10 mouse cellular contexts compared by ENCODE assay signal in genomic region chr7:80715306-80715705, GRCm38 (mm10). TPM values are rescaled to one million over a fixed set of nuclear protein-coding genes. Genes with fewer than 3 reads are reported as not detected.
DNase-seq lines count a peak whose midpoint lies in the region; ATAC-seq and TF ChIP-seq lines count a peak whose summit lies in the region.
"Had no signal": no experiment of that assay in that cellular context is flagged by ENCODE, and none has a peak within 500 bp of the region (broad histone marks: within the 10 kb centered on the region; RNA-seq: fewer than 3 reads in every experiment).

No protein-coding gene starts in this region.

- DNase-seq in adrenal gland, postnatal 25 days: peak; percentile 45
- no peak for DNase-seq in adrenal gland, adult 8-10 months
- DNase-seq in 3134 (ENCODE audit: extremely low read depth, insufficient read length, low spot score): peak; percentile 79
- no peak for DNase-seq in liver, postnatal 0 days
- DNase-seq in embryonic facial prominence, embryonic 10.5 days (ENCODE audit: low spot score): no peak
- DNase-seq: kidney, postnatal 25 days had no signal

- WGBS in liver, postnatal 0 days (ENCODE audit: insufficient replicate concordance): 83% methylated on average over 7 of the region's 7 CpGs
- 89% methylated on average over 7 of the region's 7 CpGs for WGBS in embryonic facial prominence, embryonic 10.5 days

- H3K36me3 ChIP-seq in liver, postnatal 0 days (replicated peaks; ENCODE audit: insufficient read depth, low read length): peaks cover 47% of the 10 kb centered on the region
- H3K36me3 ChIP-seq in embryonic facial prominence, embryonic 10.5 days (replicated peaks): peaks cover 36% of the 10 kb centered on the region

- no peaks in the 10 kb centered on the region for H3K27me3 ChIP-seq in liver, postnatal 0 days (ENCODE audit: insufficient read depth, low read length)
- H3K27me3 ChIP-seq in embryonic facial prominence, embryonic 10.5 days (replicated peaks; ENCODE audit: low read depth, poor library complexity, severe bottlenecking): no peaks in the 10 kb centered on the region

- no peak for TF ChIP-seq POLR2A in embryonic fibroblast, embryonic 13.5 days (IDR thresholded peaks at IDR 0.05; ENCODE audit: low read depth, low read length)

- ATAC-seq in liver, postnatal 0 days: peak; percentile 67
- no peak for ATAC-seq in cerebellum, adult (ENCODE audit: insufficient number of reproducible peaks, low FRiP score, low TSS enrichment)
- no peak for ATAC-seq in activated CD4-positive, CD25-positive, alpha-beta regulatory T cell, adult 4 months

- H3K27ac ChIP-seq in embryonic fibroblast, embryonic 13.5 days (ENCODE audit: insufficient read depth, low read length): peak overlapping the region; percentile 10; the same call in 1 of the 2 replicates
- no peak overlapping the region for H3K27ac ChIP-seq in liver, postnatal 0 days (ENCODE audit: low read depth)
- no peak overlapping the region for H3K27ac ChIP-seq in embryonic facial prominence, embryonic 10.5 days (replicated peaks)

- no peak overlapping the region for H3K9ac ChIP-seq in liver, postnatal 0 days (replicated peaks)

- no peak for TF ChIP-seq EP300 in liver, postnatal 0 days (IDR thresholded peaks at IDR 0.05; ENCODE audit: low read depth)

- H3K4me2 ChIP-seq in liver, postnatal 0 days (ENCODE audit: low read depth, low read length): no peak overlapping the region

- no peak for TF ChIP-seq CTCF in embryonic fibroblast, embryonic 13.5 days (IDR thresholded peaks at IDR 0.05; ENCODE audit: borderline replicate concordance, insufficient read depth, low read length)
- TF ChIP-seq CTCF in liver, postnatal 0 days (IDR thresholded peaks at IDR 0.05; ENCODE audit: low read depth): no peak

- H3K4me3 ChIP-seq in embryonic fibroblast, embryonic 13.5 days (ENCODE audit: insufficient read depth, low read length): no peak overlapping the region
- no peak overlapping the region for H3K4me3 ChIP-seq in liver, postnatal 0 days (ENCODE audit: low read depth, low read length)
- H3K4me3 ChIP-seq in embryonic facial prominence, embryonic 10.5 days: no peak overlapping the region
- H3K4me3 ChIP-seq: erythroblast, embryonic 14.5 days had no signal

- peaks cover 7% of the 10 kb centered on the region; the same call in 1 of the 2 replicates for H3K4me1 ChIP-seq in embryonic fibroblast, embryonic 13.5 days (ENCODE audit: control insufficient read depth, insufficient read depth, low read length)
- H3K4me1 ChIP-seq in liver, postnatal 0 days (ENCODE audit: insufficient read depth): no peaks in the 10 kb centered on the region
- H3K4me1 ChIP-seq in embryonic facial prominence, embryonic 10.5 days: no peaks in the 10 kb centered on the region

- no peaks in the 10 kb centered on the region for H3K9me3 ChIP-seq in liver, postnatal 0 days (ENCODE audit: low read length)
- H3K9me3 ChIP-seq in embryonic facial prominence, embryonic 10.5 days: no peaks in the 10 kb centered on the region

RNA-seq across cellular contexts. Expression of gene Crtc3, which starts 26.6 kb away (rescaled TPM):
- 34.0 and 39.3 TPM in 2 replicates for total RNA-seq in adrenal gland, postnatal 25 days (2021)
- 10 to 100 TPM; 27.2 to 44.9 (median 35.5) TPM for total RNA-seq in adrenal gland, adult 8-10 months (2022)
- 21.6 and 27.7 TPM in 2 replicates for polyA plus RNA-seq in embryonic fibroblast, embryonic 13.5 days (2011; ENCODE audit: insufficient read length, low read depth, missing spikeins)
- polyA plus RNA-seq in liver, postnatal 0 days (2015; fragmentation: Nextera tagmentation; extraction: Ambion mirVana): 4.1 and 5.4 TPM in 2 replicates
- polyA plus RNA-seq in embryonic facial prominence, embryonic 10.5 days (2016; fragmentation: Nextera tagmentation; extraction: Ambion mirVana): 9.0 and 11.2 TPM in 2 replicates
- 10 to 100 TPM; 16.6 to 17.1 TPM for polyA plus RNA-seq in activated CD4-positive, CD25-positive, alpha-beta regulatory T cell, adult 4 months (2017; shearing (Covaris generic))

Comparison
In these comparisons a context has a peak if more than half of its experiments do, and no peak if none do; other contexts are left out.
1. DNase-seq: peak in adrenal gland, postnatal 25 days (single experiment) and 3134 (single experiment); none in adrenal gland, adult 8-10 months (single experiment), liver, postnatal 0 days (single experiment) and embryonic facial prominence, embryonic 10.5 days (single experiment).